Mouse (Mus musculus) ES-CJ7 (cell line): Measurements from ENCODE around the gene Cds1.
A peak's percentile ranks its signal among the peaks of the same experiment; 100 is the strongest.

Experiments used
- DNase-seq: peaks from one replicate; pipeline ENCODE4 v3.0.0; 2011; ENCODE audit warnings: low read depth, low spot score

The Cds1 gene

DNA sequence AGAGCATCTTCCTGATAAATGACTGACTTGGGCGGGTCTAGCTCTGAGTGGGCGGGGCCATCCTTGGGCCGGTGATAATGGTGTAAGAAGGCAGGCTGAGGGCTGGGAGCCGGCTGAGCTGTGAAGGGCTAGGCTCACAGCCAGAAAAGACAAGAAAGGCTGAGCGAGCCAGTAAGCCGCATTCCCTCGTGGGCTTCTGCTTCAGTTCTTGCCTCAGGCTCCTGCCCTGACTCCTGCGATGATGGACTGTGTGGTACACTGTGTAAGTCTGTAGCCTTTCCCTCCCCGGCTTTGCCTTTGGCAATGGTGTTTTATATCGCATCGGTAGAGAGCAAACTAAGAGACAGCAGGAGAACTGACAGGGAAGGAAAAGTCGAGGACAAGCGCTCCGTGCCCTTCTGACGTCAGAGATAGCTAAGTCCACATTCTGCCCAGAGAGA, 61.6 kb downstream of the Cds1 start:
- DNase-seq = peak; percentile 75

DNA sequence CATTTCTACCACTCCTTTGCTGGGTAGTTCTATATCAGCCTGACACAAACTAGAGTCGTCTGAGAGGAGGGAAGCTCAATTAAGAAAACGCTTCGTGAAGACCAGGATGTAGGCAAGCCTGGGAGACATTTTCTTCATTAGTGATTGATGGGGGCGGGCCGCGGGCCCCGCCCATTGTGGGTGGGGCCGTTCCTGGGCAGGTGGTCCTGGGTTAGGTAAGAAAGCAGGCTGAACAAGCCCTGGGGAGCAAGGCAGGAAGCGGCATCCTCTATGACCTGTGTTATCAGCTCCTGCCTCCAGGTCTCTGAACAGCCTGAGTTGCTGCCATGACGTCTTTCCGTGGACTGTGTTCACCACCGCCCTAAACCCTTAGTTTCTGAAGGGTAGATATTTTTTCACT, 62.5 kb downstream of the Cds1 start:
- DNase-seq = peak; percentile 23

DNA sequence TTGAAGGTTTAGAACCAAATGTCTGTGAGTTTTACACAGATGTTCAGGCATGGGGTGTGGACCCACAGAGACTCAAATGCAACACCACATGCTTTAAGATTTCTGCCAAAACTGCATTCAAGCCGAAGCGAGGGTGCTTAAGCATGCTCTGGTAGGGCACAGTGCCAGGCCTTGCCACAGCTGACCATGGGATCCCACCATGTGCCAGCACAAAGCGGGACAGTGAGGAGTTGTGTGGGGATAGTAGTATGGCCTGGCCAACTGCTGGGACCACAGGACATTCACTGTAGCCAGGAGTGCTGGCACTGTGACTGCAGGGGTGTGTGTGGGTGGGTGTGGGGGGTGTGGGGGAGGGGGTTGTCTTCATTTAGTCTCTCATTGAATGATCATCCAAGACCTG, 64.0 kb downstream of the Cds1 start:
- no peak for DNase-seq

DNA sequence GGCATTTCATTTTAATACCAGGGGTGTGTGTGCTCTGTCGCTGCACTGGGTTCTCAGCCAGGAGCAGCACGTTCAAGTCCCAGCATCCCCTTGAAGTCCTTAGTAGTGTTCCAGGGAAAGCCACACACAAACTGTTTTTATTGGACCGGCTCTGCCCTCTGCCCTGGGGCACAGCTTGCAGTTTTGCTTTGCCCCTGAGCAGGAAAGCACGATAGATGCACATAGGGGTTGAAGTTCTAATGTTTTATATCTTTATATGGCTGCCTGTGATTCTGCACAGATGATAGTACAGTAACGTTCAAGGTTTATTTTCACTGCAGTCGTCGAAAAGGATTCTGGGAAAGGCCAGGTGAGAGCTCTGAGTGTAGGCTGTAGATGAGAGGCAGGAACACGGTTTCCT, 65.2 kb downstream of the Cds1 start:
- no peak for DNase-seq

DNA sequence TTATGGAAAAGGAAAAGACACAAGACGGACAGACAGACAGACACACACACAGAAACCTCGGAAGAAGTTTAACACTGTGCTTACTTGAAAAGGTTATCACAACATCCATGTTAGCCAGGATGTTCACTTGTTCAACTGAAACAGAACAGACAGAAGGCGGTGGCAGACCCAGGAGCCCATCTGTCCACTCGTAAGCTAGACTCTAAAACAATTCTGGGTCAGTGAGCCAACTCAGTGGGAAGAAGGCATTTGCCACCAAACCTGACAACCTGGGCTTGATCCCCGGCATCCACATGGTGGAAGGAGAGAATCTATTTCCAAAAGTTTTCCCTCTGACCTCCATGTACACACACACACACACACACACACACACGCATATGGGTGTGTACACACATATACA, 67.1 kb downstream of the Cds1 start:
- DNase-seq = no peak

- DNase-seq = no peak
Measured at GRCm38 (mm10) chr5:101832991-101833390, 68.1 kb downstream of the Cds1 start.

- DNase-seq = peak; percentile 82
Measured at GRCm38 (mm10) chr5:101833875-101834274, 68.9 kb downstream of the Cds1 start.

- no peak for DNase-seq
Measured at GRCm38 (mm10) chr5:101836221-101836620, 71.3 kb downstream of the Cds1 start.

- DNase-seq = peak; percentile 51
Measured at GRCm38 (mm10) chr5:101837605-101838004, 72.7 kb downstream of the Cds1 start.

DNA sequence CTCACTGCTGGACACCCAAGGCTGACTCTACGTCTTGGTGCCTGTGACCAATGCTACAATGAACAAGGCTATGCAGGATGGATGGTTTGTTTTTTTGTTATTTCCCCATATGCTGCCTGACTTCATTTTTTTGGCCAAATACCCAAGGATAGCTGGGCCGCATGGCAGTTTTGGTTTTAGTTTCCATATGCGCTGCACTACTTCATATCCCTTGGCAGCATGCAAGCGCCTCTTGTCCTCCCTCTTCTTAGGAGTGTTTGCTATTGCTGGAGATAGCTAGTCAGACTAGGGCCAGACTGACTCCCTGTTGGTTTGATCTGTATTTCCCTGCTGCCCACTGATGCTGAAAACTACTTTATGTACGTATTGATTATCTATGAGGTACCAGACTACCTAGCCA, 75.5 kb downstream of the Cds1 start:
- DNase-seq = no peak

DNA sequence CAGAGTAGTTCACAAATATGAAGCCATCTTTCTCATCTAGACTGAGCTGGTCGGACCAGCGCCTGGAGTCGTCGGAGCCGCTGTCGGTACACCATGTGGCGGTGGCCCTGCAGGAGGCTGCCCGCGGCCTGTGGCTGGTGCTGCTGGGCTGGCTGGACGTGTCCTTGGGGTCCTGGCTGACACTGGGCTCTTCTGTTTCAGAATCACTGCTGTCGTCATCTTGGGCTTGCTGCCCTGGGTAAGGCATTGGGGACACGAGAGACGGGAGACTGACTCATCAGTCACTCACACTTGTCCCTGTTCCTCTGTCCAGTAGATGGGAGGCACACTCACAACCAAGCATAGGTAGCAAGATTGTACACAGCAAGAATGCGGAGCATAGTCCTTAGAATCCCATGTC, 80.1 kb downstream of the Cds1 start:
- DNase-seq = no peak

DNA sequence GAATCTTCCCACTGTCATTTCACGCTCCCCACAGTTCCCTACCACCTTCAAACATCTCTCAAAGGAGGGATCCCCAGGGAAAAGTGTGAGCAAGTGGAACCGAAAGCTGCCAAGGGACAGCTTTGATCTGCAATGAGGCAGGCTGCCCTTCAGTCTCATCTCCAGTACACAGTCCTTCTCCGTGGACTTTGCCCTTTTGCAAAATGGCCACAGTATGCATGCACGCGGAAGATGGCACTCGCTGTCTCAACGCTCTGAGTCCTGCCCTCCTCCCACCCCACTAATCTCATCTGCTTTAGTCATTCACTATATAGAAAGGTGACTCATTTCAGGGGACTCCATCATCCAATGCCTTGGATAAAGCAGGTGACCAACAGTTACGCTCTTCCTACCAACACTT, 81.0 kb downstream of the Cds1 start:
- DNase-seq = no peak

DNA sequence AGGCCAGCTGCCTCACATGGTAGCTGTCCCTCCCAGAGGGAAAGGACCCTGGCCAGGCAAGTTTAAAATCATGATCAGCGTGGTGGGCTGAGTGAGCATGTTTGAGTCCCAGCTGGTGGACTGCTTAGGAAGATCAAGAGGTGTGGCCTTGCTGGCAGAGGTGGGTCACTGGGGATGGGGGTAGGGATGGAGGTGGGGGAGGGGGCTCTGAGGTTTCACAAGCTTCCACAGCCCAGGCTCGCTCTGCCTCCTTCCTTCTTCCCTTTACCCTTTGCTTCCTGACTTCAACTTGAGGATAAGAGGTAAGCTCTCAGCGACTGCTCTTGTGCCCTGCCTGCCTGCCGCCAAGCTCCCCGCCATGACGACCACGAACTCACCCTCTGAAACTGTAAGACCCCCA, 82.4 kb downstream of the Cds1 start:
- DNase-seq = no peak

DNA sequence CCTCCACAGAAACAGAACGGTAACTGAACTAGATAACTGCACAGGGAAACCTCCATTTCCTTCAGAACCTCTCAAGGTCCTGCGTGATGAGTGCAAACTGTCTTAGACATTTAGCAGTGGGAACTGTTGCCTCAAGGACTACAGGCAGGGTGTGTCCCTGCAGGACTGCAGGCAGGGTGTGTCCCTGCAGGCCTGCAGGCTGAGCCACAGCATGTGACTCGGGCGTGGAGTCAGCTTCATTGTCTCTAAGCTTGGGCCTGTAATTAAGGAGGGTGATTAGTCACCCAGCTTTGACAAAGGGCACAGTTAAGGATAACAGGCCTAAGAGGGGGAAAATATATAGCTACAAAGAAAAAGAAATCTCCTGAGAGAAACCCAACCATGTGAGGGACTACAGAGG, 82.8 kb downstream of the Cds1 start:
- peak; percentile 83 for DNase-seq

GRCm38 (mm10) chr5:101851133-101851532, 86.2 kb downstream of the Cds1 start:
- DNase-seq = no peak

DNA sequence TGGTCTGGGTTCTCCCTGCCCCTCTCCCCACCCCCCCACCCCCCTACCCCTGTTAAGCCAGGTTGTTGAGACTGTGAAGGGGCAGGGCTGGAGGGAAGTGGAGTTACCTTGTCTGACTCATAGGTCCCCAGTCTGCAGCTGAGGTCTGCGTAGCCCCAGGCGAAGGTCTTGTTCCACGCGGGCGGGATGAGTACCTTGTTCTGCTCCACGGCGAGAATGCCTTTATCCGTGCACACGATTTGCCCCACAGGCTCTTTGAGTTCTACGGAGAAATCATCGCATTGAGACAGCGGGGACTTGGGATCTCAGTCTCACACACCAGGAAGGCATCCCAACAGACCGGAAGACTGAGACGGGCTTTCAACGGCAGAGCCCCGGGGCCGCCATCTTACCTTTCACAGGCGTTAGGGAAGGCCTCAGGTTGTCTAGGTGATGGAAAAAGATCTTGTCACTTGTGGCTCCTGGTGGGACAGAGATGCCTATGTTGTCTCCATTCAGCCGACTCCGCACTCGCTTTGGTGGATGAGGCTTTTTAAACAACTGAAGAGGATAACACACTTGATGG, 87.3 kb downstream of the Cds1 start:
- peak; percentile 45 for DNase-seq

- DNase-seq = no peak
Measured at GRCm38 (mm10) chr5:101854100-101854499, 89.2 kb downstream of the Cds1 start.

- peak; percentile 77 for DNase-seq
Measured at GRCm38 (mm10) chr5:101854667-101855066, 89.7 kb downstream of the Cds1 start.

DNA sequence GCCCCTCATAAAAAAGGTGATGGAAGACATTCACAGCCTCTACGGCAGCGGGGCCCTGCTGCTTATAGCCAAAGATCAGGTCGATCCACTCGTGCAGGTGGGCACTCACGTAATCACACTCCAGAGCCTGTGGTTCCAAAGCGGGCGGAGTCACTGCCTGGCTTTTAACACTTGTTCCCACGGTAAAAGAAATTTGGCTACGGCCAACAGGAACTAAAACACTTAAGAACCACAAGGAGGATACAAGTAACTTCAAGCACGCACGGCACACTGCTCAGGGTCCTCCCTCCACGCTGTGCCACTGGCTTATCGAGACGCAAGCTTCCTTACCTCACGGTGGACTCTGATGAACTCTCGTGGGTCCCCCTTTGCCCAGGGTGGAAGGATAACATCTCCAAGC, 90.5 kb downstream of the Cds1 start:
- DNase-seq = no peak

DNA sequence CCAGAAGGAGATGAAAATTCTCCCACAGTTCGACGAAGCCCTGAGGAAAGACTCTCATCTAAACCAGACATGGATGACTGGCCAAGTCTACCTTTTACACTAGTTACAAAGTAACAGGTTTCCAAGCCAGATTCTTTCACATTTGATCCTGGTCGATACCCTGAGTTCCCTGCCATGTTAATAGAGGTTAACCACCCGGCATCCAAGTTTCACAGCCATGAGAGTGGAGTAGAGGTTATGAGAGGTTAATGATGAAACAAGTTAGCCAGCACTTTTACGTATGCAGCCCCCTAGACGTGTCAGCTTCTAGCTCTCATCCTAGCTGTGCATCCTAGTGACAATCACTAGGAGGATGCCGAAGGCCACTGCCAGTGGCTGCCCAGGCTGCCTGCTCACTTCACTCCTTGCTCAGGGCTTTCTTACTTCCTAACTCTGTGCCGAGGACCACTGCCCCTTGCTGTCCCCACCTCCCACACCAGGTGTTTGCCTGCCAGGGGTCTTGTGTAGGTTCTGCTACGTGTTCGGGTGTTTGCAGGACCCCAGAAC, 94.0 kb downstream of the Cds1 start:
- no peak for DNase-seq

- peak; percentile 59 for DNase-seq
Measured at GRCm38 (mm10) chr5:101861786-101862571, 97.0 kb downstream of the Cds1 start.

DNA sequence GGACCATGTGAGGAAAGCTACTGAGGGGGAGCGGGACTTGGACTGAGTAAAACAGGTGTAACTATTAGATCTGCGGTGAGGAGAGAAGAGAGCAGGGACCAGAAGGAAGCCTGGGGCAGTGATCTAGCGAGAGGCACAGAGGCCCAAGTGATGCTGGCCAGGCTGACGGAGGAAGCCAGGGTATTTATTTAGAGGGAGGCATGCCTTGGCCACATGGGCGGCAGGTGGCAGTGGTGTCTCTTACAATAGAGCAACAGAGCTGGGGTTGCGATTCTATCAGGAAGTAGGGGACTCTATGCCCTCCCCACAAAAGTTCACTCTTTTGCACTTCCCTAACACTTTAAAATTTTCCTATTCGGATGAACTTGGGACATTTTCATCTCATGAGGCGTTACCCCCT, 97.7 kb downstream of the Cds1 start:
- DNase-seq = no peak

DNA sequence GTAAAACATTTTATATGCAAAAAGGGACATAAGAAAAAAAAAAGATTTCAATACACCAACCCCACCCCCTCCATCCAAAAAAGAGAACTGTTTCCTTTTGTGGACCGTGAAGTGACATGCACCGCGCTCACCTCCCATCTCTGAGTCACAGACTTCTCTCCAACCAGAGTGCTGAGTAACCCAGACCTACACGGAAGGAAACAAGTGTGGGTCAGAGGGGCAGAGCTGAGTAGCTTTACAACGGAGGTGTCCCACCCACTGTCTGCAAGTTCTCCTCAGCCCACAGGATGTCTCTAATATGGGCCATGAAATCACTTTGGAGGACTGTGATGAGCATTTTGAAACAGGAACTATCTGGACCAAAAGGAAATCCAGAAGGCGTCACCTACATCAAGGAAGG, 99.0 kb downstream of the Cds1 start:
- DNase-seq = no peak
